Mouse (Mus musculus) liver, embryonic 11.5 days (tissue): ENCODE measurements around the gene Bend5. TPM values are rescaled to one million over a fixed set of nuclear protein-coding genes. Genes with fewer than 3 reads are reported as not detected.

ENCODE experiments used
- ATAC-seq: fragments of 200-750 bp; cut with Nextera tagmentation; replicated peaks from 2 replicates; pipeline ENCODE4 v1.8.0; 2017; ENCODE audit warnings: moderate number of reproducible peaks, mild to moderate bottlenecking, moderate TSS enrichment, moderate library complexity; ENCODE audit not compliant: low FRiP score
- DNase-seq: peaks from one replicate; pipeline ENCODE4 v3.0.0-alpha.2; 2017; ENCODE audit warnings: low spot score
- H3K27ac ChIP-seq: fragments of 300-500 bp; sonication (generic); 2 replicates; pipeline ENCODE4 v1.5.1; 2014; ENCODE audit warnings: mild to moderate bottlenecking, low read depth, low read length, control low read depth
- H3K27me3 ChIP-seq: fragments of 300-500 bp; sonication (generic); replicated peaks from 2 replicates; pipeline ENCODE4 v1.6.1; 2014; ENCODE audit warnings: low read length, mixed read lengths; ENCODE audit not compliant: control insufficient read depth, insufficient read depth
- H3K36me3 ChIP-seq: fragments of 300-500 bp; sonication (generic); 2 replicates; pipeline ENCODE4 v1.6.1; 2014; ENCODE audit warnings: mild to moderate bottlenecking, low read length, moderate library complexity, mixed read lengths; ENCODE audit not compliant: control insufficient read depth, insufficient read depth
- H3K4me1 ChIP-seq: fragments of 300-500 bp; sonication (generic); replicated peaks from 2 replicates; pipeline ENCODE4 v1.6.1; 2014; ENCODE audit warnings: low read length, mixed read lengths; ENCODE audit not compliant: control insufficient read depth, insufficient read depth
- H3K4me2 ChIP-seq: fragments of 300-500 bp; sonication (generic); 2 replicates; pipeline ENCODE4 v1.6.1; 2014; ENCODE audit warnings: mild to moderate bottlenecking, control low read depth, moderate library complexity
- H3K4me3 ChIP-seq: fragments of 300-500 bp; sonication (generic); 2 replicates; pipeline ENCODE4 v1.5.1; 2014; ENCODE audit warnings: low read depth, low read length, control low read depth
- H3K9ac ChIP-seq: fragments of 300-500 bp; sonication (generic); 2 replicates; pipeline ENCODE4 v1.6.1; 2014; ENCODE audit warnings: low read depth, low read length, control low read depth
- H3K9me3 ChIP-seq: fragments of 300-500 bp; sonication (generic); 2 replicates; pipeline ENCODE4 v1.6.1; 2016; ENCODE audit warnings: low read length, inconsistent platforms, mixed read lengths; ENCODE audit not compliant: control insufficient read depth
- WGBS: fragments of 180-500 bp; shearing (Covaris S2); extraction: QIAGEN DNeasy Blood & Tissue Kit; methylation state at CpG from one replicate; pipeline ENCODE4 v1.1.7; 2014; 5-methylcytosine and 5-hydroxymethylcytosine counted together
- polyA plus RNA-seq: library from polyadenylated mRNA; unstranded; fragments of >200 nt; fragmentation: Nextera tagmentation; extraction: Ambion mirVana; gene quantifications from 2 replicates; pipeline ENCODE4 v1.2.1, GENCODE M21; 2014

Gene Bend5
- polyA plus RNA-seq, 1 experiment from 2014 or later = 7.4 TPM

DNA sequence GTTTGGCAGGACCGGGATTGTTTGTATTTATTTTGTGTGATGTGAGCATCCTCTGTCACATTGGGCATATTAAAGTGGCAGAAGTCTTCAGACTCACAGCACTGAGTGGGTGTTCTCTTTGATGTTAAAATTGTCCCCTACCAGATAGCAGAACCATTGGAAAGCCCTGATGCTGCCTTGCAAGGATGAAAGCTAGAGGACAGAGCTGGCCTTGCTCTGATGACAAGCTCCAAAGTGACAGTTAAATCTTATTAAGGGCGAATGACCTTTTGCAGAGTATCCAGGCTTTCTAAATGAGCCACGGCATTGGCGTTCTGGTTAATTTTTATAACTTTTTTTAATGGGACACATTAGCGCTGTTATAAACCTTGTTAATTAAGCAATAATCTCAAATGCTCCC, 42.8 kb downstream of the Bend5 start:
- Histone ChIP-seq H3K9ac (no peak overlapping the region), H3K9me3 (no peaks in the 10 kb centered on the region), H3K4me3 (no peak overlapping the region), H3K27me3 (no peaks in the 10 kb centered on the region), H3K4me1 (no peaks in the 10 kb centered on the region), H3K4me2 (no peak overlapping the region), H3K27ac (no peak overlapping the region), H3K36me3 (0 out of 2 replicates have a peak, but pooled peaks cover 2% of the 10 kb centered on the region)
- WGBS = 78% methylated on average over 5 of the region's 5 CpGs
- DNase-seq (no peak), ATAC-seq (no peak)

GRCm38 (mm10) chr4:111467293-111467773, 52.5 kb downstream of the Bend5 start:
- H3K36me3 ChIP-seq = no peaks in the 10 kb centered on the region
- no peak overlapping the region for H3K4me3 ChIP-seq
- H3K9ac ChIP-seq = no peak overlapping the region
- H3K4me1 ChIP-seq = no peaks in the 10 kb centered on the region
- H3K4me2 ChIP-seq = no peak overlapping the region
- no peak for ATAC-seq
- H3K27ac ChIP-seq = no peak overlapping the region
- H3K27me3 ChIP-seq = no peaks in the 10 kb centered on the region
- H3K9me3 ChIP-seq = no peaks in the 10 kb centered on the region
- 78% methylated on average over 2 of the region's 2 CpGs for WGBS
- DNase-seq = no peak

- Histone ChIP-seq H3K4me1 (no peaks in the 10 kb centered on the region), H3K9ac (no peak overlapping the region), H3K9me3 (no peaks in the 10 kb centered on the region), H3K36me3 (no peaks in the 10 kb centered on the region), H3K4me3 (no peak overlapping the region), H3K27ac (no peak overlapping the region), H3K27me3 (no peaks in the 10 kb centered on the region), H3K4me2 (no peak overlapping the region)
- ATAC-seq (no peak), DNase-seq (no peak)
- WGBS = 75% methylated on average over 4 of the region's 4 CpGs
Observed at GRCm38 (mm10) chr4:111467796-111468195, 53.0 kb downstream of the Bend5 start.

DNA sequence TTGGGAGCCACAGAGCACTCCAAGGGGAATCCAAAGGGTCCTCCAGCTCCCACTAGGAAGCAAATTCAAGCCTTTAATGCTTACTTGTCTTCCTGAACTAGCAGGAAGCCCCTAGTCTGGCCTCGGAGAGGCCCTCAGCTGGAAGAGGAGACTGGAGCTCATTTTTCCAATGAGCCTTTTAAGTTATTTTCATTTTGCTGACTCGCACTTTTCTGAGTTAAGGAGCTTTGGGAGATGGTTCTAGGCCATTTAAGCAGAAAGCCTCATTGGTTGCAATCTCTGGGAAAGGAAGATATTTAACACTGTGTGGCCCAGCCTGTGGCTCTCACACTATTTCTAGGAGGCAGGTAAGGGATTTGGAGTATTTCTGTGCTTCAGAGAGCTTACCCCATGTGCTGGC, 55.0 kb downstream of the Bend5 start:
- DNase-seq (no peak), ATAC-seq (no peak)
- Histone ChIP-seq H3K36me3 (no peaks in the 10 kb centered on the region), H3K27ac (no peak overlapping the region), H3K9ac (no peak overlapping the region), H3K4me3 (no peak overlapping the region), H3K4me1 (no peaks in the 10 kb centered on the region), H3K9me3 (no peaks in the 10 kb centered on the region), H3K27me3 (no peaks in the 10 kb centered on the region), H3K4me2 (no peak overlapping the region)
- whole genome bisulfite sequencing = 58% methylated on average over 2 of the region's 2 CpGs

- no peak overlapping the region for H3K27ac ChIP-seq
- H3K27me3 ChIP-seq = no peaks in the 10 kb centered on the region
- no peak overlapping the region for H3K4me2 ChIP-seq
- ATAC-seq (no peak), DNase-seq (no peak)
- no peaks in the 10 kb centered on the region for H3K4me1 ChIP-seq
- H3K4me3 ChIP-seq = no peak overlapping the region
- no peaks in the 10 kb centered on the region for H3K36me3 ChIP-seq
- WGBS = 68% methylated on average over 3 of the region's 3 CpGs
- no peak overlapping the region for H3K9ac ChIP-seq
- H3K9me3 ChIP-seq = no peaks in the 10 kb centered on the region
Observed at GRCm38 (mm10) chr4:111471726-111472125, 56.9 kb downstream of the Bend5 start.

DNA sequence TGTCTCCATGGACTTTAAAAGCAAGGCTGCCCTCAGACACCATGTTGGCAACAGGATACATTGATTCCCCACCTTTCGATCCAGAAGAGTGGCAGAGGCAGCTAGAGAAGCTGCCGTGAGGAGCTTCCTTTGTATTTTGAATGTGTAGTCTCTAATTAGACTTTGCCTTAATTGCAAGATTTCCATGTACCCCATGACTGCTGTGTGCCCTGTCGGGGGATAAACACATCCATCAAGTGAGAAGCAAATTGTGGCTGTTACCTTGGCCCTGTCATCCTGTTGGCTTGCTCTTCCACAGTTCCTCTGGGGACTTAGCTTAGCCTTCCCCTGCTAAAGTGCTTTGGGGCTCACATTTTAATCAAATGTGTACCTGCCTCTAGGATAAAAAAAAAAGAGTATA, 57.7 kb downstream of the Bend5 start:
- DNase-seq (no peak), ATAC-seq (no peak)
- Histone ChIP-seq H3K9me3 (no peaks in the 10 kb centered on the region), H3K27me3 (no peaks in the 10 kb centered on the region), H3K36me3 (no peaks in the 10 kb centered on the region), H3K9ac (no peak overlapping the region), H3K4me1 (no peaks in the 10 kb centered on the region), H3K4me2 (no peak overlapping the region), H3K4me3 (no peak overlapping the region), H3K27ac (no peak overlapping the region)
- 77% methylated on average over 3 of the region's 3 CpGs for WGBS

DNA sequence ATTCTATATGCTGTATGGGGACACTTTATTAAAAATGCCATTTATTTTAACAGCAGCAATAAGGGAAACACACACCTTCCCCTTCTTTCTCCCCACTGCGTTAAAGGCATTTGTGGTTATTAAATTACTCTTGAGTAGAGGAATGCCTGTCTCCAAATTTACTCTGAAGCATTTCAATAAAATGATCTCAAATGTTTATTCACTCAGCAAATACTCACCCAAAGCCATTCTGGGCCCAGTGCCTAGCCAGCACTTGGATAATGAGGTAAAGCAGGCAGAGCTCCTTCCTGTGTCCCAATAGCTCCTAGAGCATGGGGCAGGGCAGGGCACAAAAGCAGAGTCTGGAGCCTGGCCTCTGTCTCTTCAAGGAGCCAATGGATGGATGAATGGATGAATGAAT, 58.2 kb downstream of the Bend5 start:
- H3K4me2 ChIP-seq = no peak overlapping the region
- H3K27me3 ChIP-seq = no peaks in the 10 kb centered on the region
- no peak for ATAC-seq
- WGBS = 84% methylated on average over 1 of the region's 1 CpGs
- no peaks in the 10 kb centered on the region for H3K4me1 ChIP-seq
- H3K27ac ChIP-seq = no peak overlapping the region
- no peak overlapping the region for H3K4me3 ChIP-seq
- no peaks in the 10 kb centered on the region for H3K36me3 ChIP-seq
- H3K9ac ChIP-seq = no peak overlapping the region
- no peaks in the 10 kb centered on the region for H3K9me3 ChIP-seq
- DNase-seq = no peak

DNA sequence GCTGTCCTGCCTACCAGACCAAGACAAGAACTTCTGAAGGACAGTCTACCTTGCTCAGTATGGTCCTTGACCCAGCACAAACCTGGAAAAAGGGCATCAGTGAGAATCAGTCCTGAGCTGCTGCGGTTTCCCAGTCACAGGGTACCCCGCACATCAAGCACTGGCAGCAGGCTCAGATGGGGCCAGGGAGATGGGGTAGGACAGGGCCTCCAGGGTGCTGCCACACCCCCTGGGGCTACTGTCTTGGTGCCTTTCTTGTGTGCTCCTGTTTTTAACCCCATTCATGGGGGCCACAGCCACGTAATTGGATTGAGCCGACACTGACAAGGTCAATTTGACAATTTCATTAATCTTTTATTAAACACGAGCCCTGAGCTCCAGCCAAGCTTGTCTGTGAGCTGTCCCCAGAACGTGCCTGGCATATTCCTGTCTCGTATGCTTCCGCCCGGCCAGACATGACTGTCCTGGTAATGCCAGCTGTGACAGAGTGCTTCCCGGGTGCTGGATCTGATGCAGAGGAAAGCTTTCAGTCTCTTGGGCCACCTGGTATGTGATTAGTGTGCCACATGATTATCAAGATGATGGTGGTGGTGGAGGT, 60.7 kb downstream of the Bend5 start:
- Histone ChIP-seq H3K4me1 (no peaks in the 10 kb centered on the region), H3K9ac (no peak overlapping the region), H3K27ac (no peak overlapping the region), H3K4me2 (no peak overlapping the region), H3K9me3 (no peaks in the 10 kb centered on the region), H3K36me3 (no peaks in the 10 kb centered on the region), H3K4me3 (no peak overlapping the region), H3K27me3 (no peaks in the 10 kb centered on the region)
- 71% methylated on average over 10 of the region's 10 CpGs for WGBS
- ATAC-seq = no peak
- DNase-seq = no peak

- H3K27me3 ChIP-seq = no peaks in the 10 kb centered on the region
- H3K27ac ChIP-seq = no peak overlapping the region
- no peaks in the 10 kb centered on the region for H3K36me3 ChIP-seq
- no peaks in the 10 kb centered on the region for H3K9me3 ChIP-seq
- no peak overlapping the region for H3K4me2 ChIP-seq
- 41% methylated on average over 4 of the region's 4 CpGs for WGBS
- no peak overlapping the region for H3K9ac ChIP-seq
- H3K4me1 ChIP-seq = no peaks in the 10 kb centered on the region
- DNase-seq (no peak), ATAC-seq (no peak)
- H3K4me3 ChIP-seq = no peak overlapping the region
Observed at GRCm38 (mm10) chr4:111477507-111477906, 62.7 kb downstream of the Bend5 start.
